Mouse (Mus musculus) spleen, postnatal 36 days (tissue): ENCODE measurements around the gene Mia2.
"Not testable (repeated sequence)": the region's sequence is repeated elsewhere in the genome, so short reads cannot be mapped to it uniquely, and the experiment has no call there.

Source experiments
- DNase-seq, 2 experiments: peaks; one replicate each; pipeline ENCODE4 v3.0.0; 2022; ENCODE audit warnings: low spot score in 2 of 2, mixed read lengths in 1 of 2

The Mia2 gene

DNA sequence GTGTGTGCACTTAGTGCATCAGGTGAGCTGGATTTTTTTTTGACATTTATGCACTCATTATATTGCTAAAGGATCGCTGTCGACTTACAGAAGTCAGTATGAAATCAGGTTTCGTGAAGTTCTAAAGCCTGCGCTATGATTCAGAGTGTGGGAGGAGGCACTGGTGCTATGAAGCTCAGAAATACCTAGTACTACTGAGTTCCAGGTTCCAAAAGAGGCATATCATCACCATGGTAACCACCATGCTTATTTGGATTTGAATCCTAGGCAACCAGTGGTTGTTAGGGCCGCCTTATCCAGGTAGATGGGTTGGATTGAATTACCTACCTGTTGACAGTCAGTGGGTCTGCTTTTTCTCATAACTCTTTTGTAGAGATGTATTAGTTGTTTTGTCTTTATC is 132.8 kb downstream of the Mia2 start:
- no peak for DNase-seq

DNA sequence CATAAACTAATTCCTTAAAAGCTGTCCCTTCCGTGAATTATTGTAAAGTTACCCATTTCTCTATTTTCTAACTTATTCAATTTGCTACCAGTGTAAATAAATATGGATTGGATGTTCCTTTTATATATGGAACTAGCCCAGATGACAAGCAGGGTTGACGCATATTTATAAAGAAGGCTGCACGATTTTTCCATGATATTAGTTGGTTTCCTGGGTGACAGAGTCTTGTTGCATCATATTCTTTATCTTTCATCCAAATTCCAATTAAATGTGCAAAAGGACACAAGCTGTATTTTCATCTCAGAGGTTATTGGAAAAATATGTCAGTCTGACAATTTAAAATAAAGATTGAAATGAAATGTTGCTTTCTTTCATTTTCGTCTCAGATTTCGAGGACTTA is 142.8 kb downstream of the Mia2 start:
- DNase-seq, result no peak

DNA sequence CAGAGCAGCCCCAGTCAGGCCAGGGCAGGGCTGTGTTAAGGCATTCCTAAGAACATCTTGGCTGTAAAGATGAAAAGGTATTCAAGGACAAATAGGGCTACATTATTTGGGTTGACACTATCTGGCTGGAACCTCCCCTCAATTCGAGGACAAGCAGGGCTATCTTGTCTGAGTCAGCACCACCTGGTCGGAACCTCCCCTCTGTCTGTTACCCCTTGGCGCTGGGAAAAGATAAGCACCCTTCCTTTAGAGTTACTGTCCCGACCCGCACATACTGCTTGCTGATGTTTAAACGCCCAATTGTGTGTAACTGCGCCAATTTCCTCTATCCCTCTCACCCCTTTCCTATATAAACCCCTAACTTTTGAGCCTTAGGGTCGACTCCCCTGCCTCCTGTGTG is 145.4 kb downstream of the Mia2 start:
- DNase-seq, result not testable (repeated sequence)
